ENCODE assay signal across 15 mouse cellular contexts in the genomic region with DNA sequence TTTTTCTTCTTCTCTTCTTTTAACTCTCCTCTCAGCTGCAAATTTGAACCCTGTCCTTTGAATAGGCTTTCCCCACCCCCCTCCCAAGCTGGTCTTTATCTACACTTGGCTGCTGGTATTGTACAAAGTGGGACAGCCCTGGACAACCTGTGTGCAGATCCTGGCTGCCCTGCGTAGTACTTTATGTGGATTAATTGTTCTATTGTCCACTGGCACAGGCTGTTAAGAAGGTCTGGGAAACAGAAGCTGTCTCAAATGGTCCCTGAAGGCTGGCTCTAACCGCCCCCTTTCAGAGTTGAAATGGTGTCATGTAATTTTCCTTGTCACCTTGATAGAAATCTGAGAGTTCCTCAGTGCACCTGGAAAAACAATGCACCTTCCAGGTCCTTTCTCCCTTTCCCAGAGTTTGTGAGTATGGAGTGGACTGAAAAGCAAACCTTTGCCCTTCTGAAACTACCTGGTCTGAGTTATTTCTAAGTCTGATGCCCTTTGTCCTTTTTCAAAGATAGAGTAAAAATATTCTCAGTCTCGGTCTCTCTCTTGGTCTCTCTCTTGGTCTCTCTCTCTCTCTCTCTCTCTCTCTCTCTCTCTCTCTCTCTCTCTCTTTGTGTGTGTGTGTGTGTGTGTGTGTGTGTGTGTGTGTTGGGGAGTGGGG.
"Had no signal": no experiment of that assay in that cellular context is flagged by ENCODE, and none has a peak within 500 bp of the region (broad histone marks: within the 10 kb centered on the region; RNA-seq: fewer than 3 reads in every experiment).

No protein-coding gene starts in this region.

- H3K9ac ChIP-seq: liver, embryonic 15.5 days; lung, embryonic 14.5 days; midbrain, embryonic 12.5 days; neural tube, embryonic 13.5 days had no signal

- H3K4me2 ChIP-seq: liver, embryonic 11.5 days; liver, embryonic 15.5 days; lung, embryonic 14.5 days; midbrain, embryonic 12.5 days; neural tube, embryonic 13.5 days had no signal

- H3K27ac ChIP-seq: left cerebral cortex, adult 2 months; limb, embryonic 10.5 days; liver, embryonic 15.5 days; macrophage; midbrain, embryonic 12.5 days; neural tube, embryonic 13.5 days had no signal

- DNase-seq: kidney, postnatal 14 days; lung, embryonic 14.5 days; lung, postnatal 14 days; right cerebral cortex, adult 18-20 months; right cerebral cortex, postnatal 25 days; thymus, postnatal 4 days had no signal

- ATAC-seq: midbrain, embryonic 16.5 days had no signal

- H3K36me3 ChIP-seq: limb, embryonic 10.5 days; liver, embryonic 15.5 days; midbrain, embryonic 12.5 days; neural tube, embryonic 13.5 days had no signal

- H3K4me1 ChIP-seq: limb, embryonic 10.5 days; liver, embryonic 15.5 days; midbrain, embryonic 12.5 days; neural tube, embryonic 13.5 days had no signal

- H3K9me3 ChIP-seq: limb, embryonic 10.5 days; liver, embryonic 15.5 days; megakaryocyte, embryonic 14.5 days; midbrain, embryonic 12.5 days; neural tube, embryonic 13.5 days had no signal

- H3K4me3 ChIP-seq: left cerebral cortex, adult 2 months; limb, embryonic 10.5 days; liver, embryonic 15.5 days; megakaryocyte, embryonic 14.5 days; midbrain, embryonic 12.5 days; neural tube, embryonic 13.5 days had no signal

- H3K27me3 ChIP-seq: liver, embryonic 15.5 days; midbrain, embryonic 12.5 days; neural tube, embryonic 13.5 days had no signal
